Mouse (Mus musculus) embryonic stem cell, embryonic (primary cell): Measurements from ENCODE around the gene Pln.

ENCODE experiments used
- CTCF ChIA-PET, 4 experiments: fragments of 300-600 bp in 2 of 4; fragments of 350-600 bp in 2 of 4; sonication (Branson Sonifier 250); formaldehyde crosslinking; loops; one replicate each; lab custom pipeline; 2022; ENCODE audit warnings: inconsistent platforms in 2 of 4; lab: Charles Lee
- POLR2A ChIA-PET, 4 experiments: fragments of 300-600 bp in 2 of 4; fragments of 350-600 bp in 2 of 4; sonication (Branson Sonifier 250); formaldehyde crosslinking; loops; one replicate each; lab custom pipeline; 2022; ENCODE audit warnings: antibody characterized with exemption in 4 of 4, inconsistent platforms in 1 of 4; lab: Charles Lee

Pln gene

DNA sequence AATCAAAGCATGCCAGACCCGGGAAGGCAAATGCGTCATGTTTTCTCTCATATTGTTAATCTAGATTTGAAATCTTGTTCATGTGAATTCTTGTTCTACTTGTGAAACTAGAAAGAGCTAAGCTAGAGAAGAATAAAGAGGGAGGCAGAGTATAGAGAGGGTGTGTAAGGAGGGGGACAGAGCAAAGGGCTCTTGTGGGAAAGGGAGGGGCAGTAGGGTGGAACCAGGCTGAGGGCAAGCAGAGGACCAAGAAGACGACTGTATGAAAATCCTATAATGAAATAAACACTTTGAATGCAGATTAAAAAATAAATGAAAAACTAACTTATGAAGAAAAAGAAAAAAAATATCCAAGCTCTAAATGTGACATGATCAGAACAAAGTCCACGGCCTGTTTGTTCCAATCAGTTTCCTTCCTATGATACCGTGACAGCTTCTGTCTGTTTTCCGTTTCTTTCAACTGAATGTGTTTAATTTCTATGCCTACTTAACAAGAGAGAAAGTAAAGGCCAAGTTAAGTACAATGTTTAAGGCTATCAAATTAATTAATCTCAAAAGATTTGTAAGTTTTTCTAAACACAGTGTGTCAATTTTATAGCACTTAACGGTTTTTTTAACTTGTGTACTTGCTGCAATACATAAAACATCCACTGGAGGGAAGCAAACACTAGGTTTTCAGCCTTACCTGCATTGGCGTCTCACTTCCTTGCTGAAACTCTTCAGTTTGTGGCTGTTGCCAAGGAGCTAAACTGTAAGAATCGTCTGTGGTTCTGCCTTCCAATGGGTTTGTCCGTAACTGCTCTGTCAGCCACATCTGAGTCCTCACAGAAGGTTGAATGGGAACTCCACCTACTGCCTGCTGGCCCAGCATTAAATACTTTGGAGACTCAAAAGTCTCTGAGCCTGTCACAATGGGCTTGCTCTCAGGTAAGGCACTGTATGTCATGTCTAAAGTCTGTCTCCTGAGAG is 10.6 kb downstream of the Pln start:
- ChIA-PET POLR2A (interaction anchor here in 1 of 4 experiments (0.9 to 1.2 kb wide), 2 partner anchors 155 to 282 kb away, joined by 3 to 4 read pairs; partner anchors contain the start of gene Mcm9), CTCF (interaction anchor here (0.5 to 4.0 kb wide), 18 partner anchors 13 to 189 kb away, joined by 3 to 31 read pairs (median 4); partner anchors contain the start of gene Cep85l (in 1 of the 4))

GRCm38 (mm10) chr10:53349254-53349653 is 11.8 kb downstream of the Pln start:
- POLR2A ChIA-PET: interaction anchor here in 1 of 4 experiments (1.2 kb wide), 1 partner anchor 281 kb away, joined by 4 read pairs; the partner anchor contains the start of gene Mcm9
- CTCF ChIA-PET: interaction anchor here in 2 of 4 experiments (0.6 to 4.0 kb wide), 9 partner anchors 30 to 179 kb away, joined by 3 to 31 read pairs (median 7); partner anchors contain the start of gene Cep85l (in 1 of the 2)

- CTCF ChIA-PET: no interaction called here
- POLR2A ChIA-PET: interaction anchor here in 1 of 4 experiments (0.6 to 0.7 kb wide), 2 partner anchors 10 to 289 kb away, joined by 4 read pairs; no protein-coding TSS in a partner anchor
Measured at GRCm38 (mm10) chr10:53353665-53354064, 16.2 kb downstream of the Pln start.

GRCm38 (mm10) chr10:53359016-53359415 is 21.5 kb downstream of the Pln start:
- POLR2A ChIA-PET: no interaction called here
- CTCF ChIA-PET: interaction anchor here in 2 of 4 experiments (0.6 to 1.0 kb wide), 2 partner anchors 21 to 624 kb away, joined by 3 to 5 read pairs; no protein-coding TSS in a partner anchor

DNA sequence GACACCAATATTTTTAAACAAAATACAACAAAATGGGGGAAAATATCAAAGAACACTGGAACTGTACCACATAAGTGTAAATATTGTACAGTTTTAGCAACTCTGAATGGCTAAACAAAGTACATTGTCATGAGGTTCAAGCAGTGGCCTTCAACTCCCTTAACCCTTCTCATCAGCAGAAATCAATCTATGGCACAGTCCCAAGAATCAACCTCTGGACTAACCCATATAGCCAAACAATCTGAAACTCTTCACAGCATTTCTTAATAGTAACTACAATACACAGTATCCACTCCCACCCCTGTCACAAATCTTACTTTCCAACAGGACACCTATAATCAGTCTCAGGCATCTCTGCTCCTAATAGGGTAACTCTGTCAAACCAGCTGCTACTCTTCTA is 26.8 kb downstream of the Pln start:
- ChIA-PET POLR2A (no interaction called here), CTCF (no interaction called here)

- ChIA-PET POLR2A (interaction anchor here in 1 of 4 experiments (1.2 kb wide), 1 partner anchor 13 kb away, joined by 3 read pairs; the partner anchor contains the start of gene Cep85l), CTCF (interaction anchor here in 1 of 4 experiments (0.5 kb wide), 1 partner anchor 879 kb away, joined by 4 read pairs; no protein-coding TSS in a partner anchor)
Measured at GRCm38 (mm10) chr10:53367265-53367664, 29.8 kb downstream of the Pln start.

- CTCF ChIA-PET: no interaction called here
- POLR2A ChIA-PET: interaction anchor here in 1 of 4 experiments (0.6 kb wide), 1 partner anchor 1091 kb away, joined by 3 read pairs; no protein-coding TSS in a partner anchor
Measured at GRCm38 (mm10) chr10:53373885-53374578, 36.6 kb downstream of the Pln start.

GRCm38 (mm10) chr10:53377096-53377495 is 39.6 kb downstream of the Pln start:
- CTCF ChIA-PET: no interaction called here
- POLR2A ChIA-PET: interaction anchor here in 2 of 4 experiments (0.6 to 1.1 kb wide), 3 partner anchors 147 to 886 kb away, joined by 3 read pairs; no protein-coding TSS in a partner anchor

DNA sequence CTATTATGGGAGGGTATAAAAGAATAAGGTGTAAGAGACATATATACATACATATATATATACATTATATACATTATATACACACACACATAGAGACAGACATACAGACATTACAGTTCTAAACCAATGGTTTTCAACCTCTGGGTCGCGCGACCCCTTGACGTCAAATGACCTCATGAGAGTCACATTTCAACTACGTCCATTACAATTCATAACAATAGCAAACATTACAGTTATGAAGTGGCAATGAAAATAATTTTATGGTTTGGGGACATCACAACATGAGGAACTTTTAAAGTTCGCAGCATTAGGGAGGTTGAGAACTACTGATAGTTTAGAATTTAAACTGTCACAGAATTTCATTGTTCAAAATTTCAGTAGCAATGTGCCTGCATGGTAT is 40.8 kb downstream of the Pln start:
- CTCF ChIA-PET: interaction anchor here in 1 of 4 experiments (0.8 kb wide), 1 partner anchor 32 kb away, joined by 3 read pairs; no protein-coding TSS in a partner anchor

GRCm38 (mm10) chr10:53378981-53379708 is 41.7 kb downstream of the Pln start:
- ChIA-PET POLR2A (interaction anchor here (0.5 to 2.3 kb wide), 27 partner anchors 9 to 458 kb away, joined by 3 to 15 read pairs (median 4); partner anchors contain the start of genes Mcm9 (in 3 of the 4) and Pln (in 1 of the 4)), CTCF (interaction anchor here in 2 of 4 experiments (1.1 to 2.0 kb wide), 4 partner anchors 30 to 130 kb away, joined by 3 to 6 read pairs (median 4); no protein-coding TSS in a partner anchor)

More for the DNA sequence above, 40.8 kb downstream of the Pln start:
- POLR2A ChIA-PET: interaction anchor here in 1 of 4 experiments (1.0 to 2.3 kb wide), 5 partner anchors 8 to 251 kb away, joined by 4 to 10 read pairs (median 6); no protein-coding TSS in a partner anchor

DNA sequence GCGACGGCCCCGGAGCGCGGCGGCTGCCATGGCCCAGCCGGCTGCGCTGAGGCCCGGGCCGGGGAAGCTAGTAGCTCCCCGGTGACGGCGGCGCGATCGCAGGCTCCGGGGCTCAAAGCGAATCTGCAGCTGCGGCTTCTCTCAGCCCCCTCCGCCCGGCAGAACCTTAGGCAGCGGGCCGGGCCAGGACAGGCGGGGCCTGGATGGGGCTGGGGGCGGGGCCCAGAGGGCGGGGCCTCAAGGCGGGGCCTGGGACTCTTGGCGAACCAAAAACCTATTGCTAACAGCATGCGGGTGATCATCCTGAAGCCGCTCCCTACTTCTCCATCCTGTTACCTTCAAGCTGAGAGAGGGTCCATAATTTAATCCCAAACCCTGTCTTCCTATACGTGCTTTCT is 42.2 kb downstream of the Pln start, which contains the start of gene Cep85l:
Gene Cep85l (minus strand): TSS at position 239 of the 398 bp plus-strand sequence.
- POLR2A ChIA-PET: interaction anchor here (0.6 to 2.3 kb wide), 25 partner anchors 9 to 250 kb away, joined by 3 to 15 read pairs (median 4); partner anchors contain the start of genes Mcm9 (in 2 of the 4) and Pln (in 1 of the 4)
- CTCF ChIA-PET: interaction anchor here in 2 of 4 experiments (1.1 to 2.0 kb wide), 4 partner anchors 31 to 129 kb away, joined by 3 to 6 read pairs (median 4); no protein-coding TSS in a partner anchor

DNA sequence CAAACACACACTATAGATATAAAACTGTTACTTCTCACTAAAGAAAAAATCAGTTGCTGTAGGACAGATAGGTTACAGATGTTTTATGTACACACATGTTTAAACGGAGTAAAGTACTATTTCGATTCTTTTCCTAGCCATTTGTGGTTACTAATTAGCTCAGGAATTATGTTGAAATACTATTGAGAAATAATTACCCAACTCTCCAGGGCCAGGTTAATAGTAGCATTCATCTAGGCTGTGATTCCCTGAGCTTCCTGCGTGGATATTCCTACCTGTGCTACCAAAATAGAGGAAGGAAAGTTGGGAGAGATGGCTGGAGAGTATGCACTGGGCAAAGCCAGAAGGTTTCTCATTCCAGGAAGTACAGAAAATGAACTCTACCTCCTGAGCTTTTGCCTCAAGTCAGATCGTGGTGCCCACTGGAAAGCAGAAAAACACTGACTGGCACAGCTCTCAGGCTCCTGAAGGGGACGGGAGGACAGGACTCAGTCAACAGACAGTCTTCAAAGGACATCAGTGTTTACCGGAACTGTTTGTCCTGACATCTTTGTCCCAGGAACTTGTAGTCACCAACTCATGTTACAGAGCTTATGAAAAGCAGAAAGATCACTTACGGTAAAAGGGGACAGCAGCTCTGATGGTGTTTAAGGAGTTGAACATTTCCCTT is 45.4 kb downstream of the Pln start:
- POLR2A ChIA-PET: no interaction called here

GRCm38 (mm10) chr10:53384896-53385295 is 47.4 kb downstream of the Pln start:
- ChIA-PET POLR2A (no interaction called here), CTCF (no interaction called here)

More for the DNA sequence above, 45.4 kb downstream of the Pln start:
- CTCF ChIA-PET: interaction anchor here in 1 of 4 experiments (0.9 kb wide), 1 partner anchor 36 kb away, joined by 3 read pairs; no protein-coding TSS in a partner anchor

DNA sequence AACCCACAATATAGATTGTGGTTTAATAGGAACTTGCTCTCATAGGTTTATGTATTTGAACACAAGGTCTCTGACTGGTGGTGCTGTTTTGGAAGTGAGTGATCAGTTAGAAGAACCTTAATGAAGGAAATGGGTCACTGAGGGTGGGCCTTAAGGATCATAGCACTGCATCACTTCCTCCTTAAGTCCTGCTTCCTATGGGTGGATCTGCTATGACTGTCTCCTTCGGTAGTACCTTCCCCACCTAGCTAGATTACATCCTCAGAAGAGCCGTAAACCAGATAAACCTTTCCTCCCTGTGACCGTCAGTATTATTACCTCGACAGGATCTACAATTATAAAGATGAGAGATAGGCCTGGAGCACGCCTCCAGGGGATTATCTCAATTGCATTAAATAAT is 48.0 kb downstream of the Pln start:
- ChIA-PET CTCF (interaction anchor here in 2 of 4 experiments (0.7 to 0.8 kb wide), 2 partner anchors 184 to 521 kb away, joined by 9 to 12 read pairs; no protein-coding TSS in a partner anchor), POLR2A (no interaction called here)

- CTCF ChIA-PET: no interaction called here
Measured at GRCm38 (mm10) chr10:53388227-53388920, 50.9 kb downstream of the Pln start.

More at GRCm38 (mm10) chr10:53388227-53388920, 50.9 kb downstream of the Pln start:
- POLR2A ChIA-PET: interaction anchor here in 1 of 4 experiments (1.8 kb wide), 1 partner anchor 9 kb away, joined by 4 read pairs; the partner anchor contains the start of gene Cep85l
